Mouse (Mus musculus) heart, embryonic 12.5 days (tissue): Measurements from ENCODE around the gene Rnf123. TPM values are rescaled to one million over a fixed set of nuclear protein-coding genes. Genes with fewer than 3 reads are reported as not detected.
A peak's percentile ranks its signal among the peaks of the same experiment; 100 is the strongest.

Experiments used
- ATAC-seq: fragments of 200-750 bp; cut with Nextera tagmentation; 2 replicates; pipeline ENCODE4 v1.8.0; 2017; ENCODE audit warnings: moderate TSS enrichment, moderate library complexity; ENCODE audit not compliant: insufficient number of reproducible peaks, low FRiP score
- H3K27ac ChIP-seq: fragments of 300-500 bp; sonication (generic); 2 replicates; pipeline ENCODE4 v1.5.1; 2016; ENCODE audit warnings: mild to moderate bottlenecking, moderate library complexity; ENCODE audit not compliant: poor library complexity, severe bottlenecking
- H3K27me3 ChIP-seq: fragments of 300-500 bp; sonication (generic); replicated peaks from 2 replicates; pipeline ENCODE4 v1.6.1; 2016; ENCODE audit warnings: mild to moderate bottlenecking, moderate library complexity
- H3K36me3 ChIP-seq: fragments of 300-500 bp; sonication (generic); 2 replicates; pipeline ENCODE4 v1.6.1; 2016; ENCODE audit warnings: mild to moderate bottlenecking, moderate library complexity
- H3K4me1 ChIP-seq: fragments of 300-500 bp; sonication (generic); replicated peaks from 2 replicates; pipeline ENCODE4 v1.6.1; 2016; ENCODE audit warnings: mild to moderate bottlenecking
- H3K4me2 ChIP-seq: fragments of 300-500 bp; sonication (generic); 2 replicates; pipeline ENCODE4 v1.6.1; 2016; ENCODE audit warnings: mild to moderate bottlenecking, moderate library complexity
- H3K4me3 ChIP-seq: fragments of 300-500 bp; sonication (generic); 2 replicates; pipeline ENCODE4 v1.5.1; 2016; ENCODE audit warnings: mild to moderate bottlenecking
- H3K9ac ChIP-seq: fragments of 300-500 bp; sonication (generic); 2 replicates; pipeline ENCODE4 v1.6.1; 2016; ENCODE audit warnings: mild to moderate bottlenecking, moderate library complexity
- H3K9me3 ChIP-seq: fragments of 300-500 bp; sonication (generic); replicated peaks from 2 replicates; pipeline ENCODE4 v1.6.1; 2016; ENCODE audit warnings: mild to moderate bottlenecking, moderate library complexity
- WGBS: fragments of 180-500 bp; shearing (Covaris S2); methylation state at CpG from one replicate; pipeline ENCODE4 v1.1.7; 2016; 5-methylcytosine and 5-hydroxymethylcytosine counted together
- polyA plus RNA-seq: library from polyadenylated mRNA; unstranded; fragments of >200 nt; fragmentation: Nextera tagmentation; extraction: Ambion mirVana; gene quantifications from 2 replicates; pipeline ENCODE4 v1.2.1, GENCODE M21; 2016

Gene Rnf123
- polyA plus RNA-seq, 1 experiment from 2014 or later, result 32.8 TPM

DNA sequence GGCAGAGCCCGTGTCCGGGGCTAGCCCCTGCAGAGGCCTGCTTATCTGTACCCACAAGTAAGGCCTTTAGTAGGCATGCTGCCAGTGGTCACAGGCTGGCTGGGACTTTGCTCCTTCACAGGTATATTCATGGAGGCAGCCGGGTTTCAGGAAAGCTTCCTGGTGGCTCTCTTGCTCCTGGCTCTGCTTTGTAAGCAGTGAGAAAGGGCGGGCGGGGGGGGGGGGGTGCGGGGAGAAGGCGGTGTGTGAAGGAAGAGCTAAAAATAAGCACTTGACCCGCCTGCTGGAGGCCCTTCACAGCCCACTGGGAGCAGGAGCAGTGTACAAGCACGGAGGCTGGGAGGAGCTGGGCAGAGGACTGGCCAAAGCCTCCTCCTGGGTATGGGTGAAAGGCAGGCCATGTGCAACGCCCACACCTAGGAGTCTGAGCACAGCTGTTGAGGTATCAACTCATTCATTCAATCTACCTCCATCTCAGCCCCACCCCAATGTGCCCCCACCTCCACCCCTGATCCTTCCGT is 36.8 kb upstream of the Rnf123 start:
- Histone ChIP-seq H3K4me2 (peak overlapping the region; percentile 39), H3K4me3 (no peak overlapping the region), H3K9me3 (no peaks in the 10 kb centered on the region), H3K9ac (no peak overlapping the region), H3K4me1 (peaks cover 23% of the 10 kb centered on the region), H3K36me3 (no peaks in the 10 kb centered on the region), H3K27ac (peak overlapping the region; percentile 90), H3K27me3 (peaks cover 15% of the 10 kb centered on the region)
- ATAC-seq, result peak; percentile 79
- WGBS, result 27% methylated on average over 7 of the region's 11 CpGs

- Histone ChIP-seq H3K4me3 (no peak overlapping the region), H3K27me3 (peaks cover 41% of the 10 kb centered on the region), H3K9me3 (no peaks in the 10 kb centered on the region), H3K4me2 (no peak overlapping the region), H3K36me3 (no peaks in the 10 kb centered on the region), H3K27ac (no peak overlapping the region), H3K4me1 (peaks cover 23% of the 10 kb centered on the region), H3K9ac (no peak overlapping the region)
- ATAC-seq, result no peak
- WGBS, result 57% methylated on average over 4 of the region's 4 CpGs
These were observed 34.0 kb upstream of the Rnf123 start for GRCm38 (mm10) chr9:108117143-108117542.

GRCm38 (mm10) chr9:108115290-108116077 is 32.3 kb upstream of the Rnf123 start:
- H3K4me3 ChIP-seq, result no peak overlapping the region
- ATAC-seq, result no peak
- peaks cover 41% of the 10 kb centered on the region for H3K27me3 ChIP-seq
- peak overlapping the region; percentile 17; the same call in 1 of the 2 replicates for H3K4me2 ChIP-seq
- no peak overlapping the region for H3K9ac ChIP-seq
- H3K27ac ChIP-seq, result no peak overlapping the region
- H3K36me3 ChIP-seq, result no peaks in the 10 kb centered on the region
- H3K4me1 ChIP-seq, result peaks cover 30% of the 10 kb centered on the region
- H3K9me3 ChIP-seq, result no peaks in the 10 kb centered on the region
- WGBS, result 65% methylated on average over 43 of the region's 43 CpGs

DNA sequence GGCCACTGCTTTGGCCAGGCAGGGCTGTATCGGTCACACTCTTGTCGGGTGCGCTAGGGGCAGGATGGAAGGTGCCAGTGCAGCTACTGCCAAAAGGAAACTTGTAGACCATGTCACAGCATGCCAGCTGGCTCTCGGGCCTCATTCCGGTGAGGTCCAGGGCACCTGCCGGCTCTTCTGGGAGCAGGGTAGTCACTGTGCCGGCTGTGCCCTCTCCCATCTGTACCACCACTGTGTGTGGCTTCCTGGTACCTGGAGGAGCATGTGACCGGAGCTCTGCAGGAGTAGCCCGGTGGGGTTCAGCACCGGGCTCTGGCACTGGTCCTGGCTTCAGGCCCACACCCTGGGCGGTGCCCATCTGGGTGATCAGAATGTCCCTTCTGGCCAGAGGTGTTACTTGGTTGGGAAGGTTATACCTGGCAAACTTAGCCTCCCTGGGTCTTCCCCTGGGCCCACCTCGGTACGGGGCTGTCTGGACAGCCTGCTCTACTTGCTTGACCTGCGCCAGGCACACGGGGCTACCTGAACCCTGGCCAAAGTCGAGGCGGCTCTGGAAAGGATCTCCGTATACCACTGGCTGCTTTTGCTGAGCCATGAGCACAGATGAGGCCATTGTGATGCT is 29.7 kb upstream of the Rnf123 start:
- 92% methylated on average over 18 of the region's 18 CpGs for WGBS
- H3K9me3 ChIP-seq, result no peaks in the 10 kb centered on the region
- H3K27ac ChIP-seq, result no peak overlapping the region
- no peak overlapping the region for H3K9ac ChIP-seq
- ATAC-seq, result no peak
- no peak overlapping the region for H3K4me2 ChIP-seq
- H3K4me1 ChIP-seq, result peaks cover 36% of the 10 kb centered on the region
- peaks cover 41% of the 10 kb centered on the region for H3K27me3 ChIP-seq
- H3K36me3 ChIP-seq, result no peaks in the 10 kb centered on the region
- no peak overlapping the region for H3K4me3 ChIP-seq

DNA sequence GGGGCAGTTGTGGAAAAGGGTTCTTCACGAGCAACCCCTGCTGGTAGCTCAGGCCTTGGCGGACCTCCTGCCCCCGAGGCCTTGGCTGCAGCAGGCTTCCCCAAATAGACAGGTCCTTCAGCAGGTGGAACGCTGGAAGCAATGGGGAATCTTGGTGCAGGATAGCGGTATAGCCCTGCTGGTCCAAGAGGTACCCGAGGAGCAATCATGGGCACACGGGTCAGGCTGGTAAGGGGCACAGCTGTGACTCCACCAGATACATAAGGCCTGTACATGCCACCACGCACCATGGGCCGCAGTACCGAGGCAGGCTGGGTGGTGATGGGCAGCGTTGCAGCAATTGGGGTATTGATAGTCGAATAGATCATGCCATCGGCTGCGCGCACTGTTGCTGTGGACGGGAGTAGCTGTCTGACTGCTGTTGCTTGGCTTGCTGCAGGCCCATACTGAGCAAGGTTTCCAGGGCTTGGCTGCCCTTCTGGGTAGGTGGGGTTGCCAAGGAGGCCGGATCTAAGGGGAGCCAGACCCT is 28.5 kb upstream of the Rnf123 start:
- Histone ChIP-seq H3K36me3 (no peaks in the 10 kb centered on the region), H3K4me1 (peaks cover 41% of the 10 kb centered on the region), H3K9ac (peak overlapping the region; percentile 54), H3K4me3 (peak overlapping the region; percentile 37), H3K9me3 (no peaks in the 10 kb centered on the region), H3K27me3 (peaks cover 45% of the 10 kb centered on the region), H3K27ac (no peak overlapping the region), H3K4me2 (peak overlapping the region; percentile 73)
- ATAC-seq, result no peak
- 71% methylated on average over 17 of the region's 17 CpGs for WGBS

DNA sequence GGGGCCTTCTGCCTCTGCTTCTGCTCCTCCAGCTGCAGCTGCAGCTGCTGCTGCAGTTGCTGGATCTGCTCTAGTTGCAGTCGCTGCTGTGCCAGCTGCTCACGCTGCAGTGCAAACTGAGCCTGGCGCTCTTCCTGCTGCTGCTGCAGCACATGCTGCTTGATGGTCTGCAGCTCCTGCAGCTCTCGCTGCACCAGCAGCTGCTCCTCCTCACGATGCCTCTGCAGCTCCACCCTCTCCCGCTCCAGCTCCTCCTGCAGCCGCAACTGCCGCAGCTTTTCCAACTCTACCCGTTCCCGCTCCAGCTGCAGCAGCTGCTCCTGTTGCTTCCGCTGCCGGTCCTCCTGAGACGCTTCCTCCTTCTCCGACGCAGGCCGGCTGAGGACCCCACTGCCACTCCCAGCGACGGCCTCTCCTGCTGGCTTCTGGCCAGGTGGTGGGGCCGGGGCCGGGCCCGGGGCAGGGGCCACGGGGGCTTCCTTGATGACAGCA is 28.0 kb upstream of the Rnf123 start:
- 9% methylated on average over 22 of the region's 22 CpGs for whole genome bisulfite sequencing
- Histone ChIP-seq H3K36me3 (no peaks in the 10 kb centered on the region), H3K4me1 (peaks cover 41% of the 10 kb centered on the region), H3K9ac (peak overlapping the region; percentile 54), H3K27ac (no peak overlapping the region), H3K4me3 (peak overlapping the region; percentile 37), H3K9me3 (no peaks in the 10 kb centered on the region), H3K4me2 (peak overlapping the region; percentile 73), H3K27me3 (peaks cover 42% of the 10 kb centered on the region)
- no peak for ATAC-seq

GRCm38 (mm10) chr9:108110160-108110559 is 27.0 kb upstream of the Rnf123 start:
- WGBS, result 66% methylated on average over 16 of the region's 16 CpGs
- Histone ChIP-seq H3K27me3 (peaks cover 32% of the 10 kb centered on the region), H3K9me3 (no peaks in the 10 kb centered on the region), H3K4me3 (0 out of 2 replicates have a peak overlapping the region, but pooled peaks have one; percentile 37), H3K4me1 (peaks cover 44% of the 10 kb centered on the region), H3K4me2 (peak overlapping the region; percentile 73), H3K36me3 (no peaks in the 10 kb centered on the region), H3K27ac (no peak overlapping the region), H3K9ac (peak overlapping the region; percentile 44; the same call in 1 of the 2 replicates)
- no peak for ATAC-seq

GRCm38 (mm10) chr9:108107867-108108266 is 24.7 kb upstream of the Rnf123 start:
- peaks cover 52% of the 10 kb centered on the region for H3K4me1 ChIP-seq
- no peak overlapping the region for H3K4me3 ChIP-seq
- WGBS, result 90% methylated on average over 16 of the region's 16 CpGs
- H3K4me2 ChIP-seq, result no peak overlapping the region
- H3K9me3 ChIP-seq, result no peaks in the 10 kb centered on the region
- H3K36me3 ChIP-seq, result no peaks in the 10 kb centered on the region
- ATAC-seq, result no peak
- H3K27me3 ChIP-seq, result peaks cover 9% of the 10 kb centered on the region
- H3K27ac ChIP-seq, result no peak overlapping the region
- no peak overlapping the region for H3K9ac ChIP-seq

- H3K4me1 ChIP-seq, result peaks cover 50% of the 10 kb centered on the region
- H3K27ac ChIP-seq, result no peak overlapping the region
- no peak overlapping the region for H3K4me3 ChIP-seq
- H3K4me2 ChIP-seq, result no peak overlapping the region
- H3K9ac ChIP-seq, result no peak overlapping the region
- no peaks in the 10 kb centered on the region for H3K9me3 ChIP-seq
- peaks cover 4% of the 10 kb centered on the region; the same call in 1 of the 2 replicates for H3K27me3 ChIP-seq
- no peak for ATAC-seq
- H3K36me3 ChIP-seq, result no peaks in the 10 kb centered on the region
- WGBS, result 86% methylated on average over 23 of the region's 23 CpGs
These were observed 22.9 kb upstream of the Rnf123 start for GRCm38 (mm10) chr9:108106090-108106489.

DNA sequence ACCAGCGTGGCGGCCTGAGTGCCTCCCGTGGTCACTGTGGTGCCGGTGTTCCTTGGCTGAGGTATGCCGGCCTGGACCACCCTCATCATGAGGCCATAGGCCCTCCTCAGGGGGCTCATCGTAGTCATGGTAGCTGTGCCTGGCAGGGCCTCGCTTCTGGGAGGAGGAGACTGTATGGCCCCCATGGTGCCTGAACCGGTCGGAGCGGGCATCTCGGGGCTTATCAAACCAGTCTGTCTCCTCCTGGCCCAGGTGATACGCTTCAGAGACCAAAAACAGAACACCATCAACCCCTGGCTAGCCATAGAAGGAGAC is 22.4 kb upstream of the Rnf123 start:
- no peak overlapping the region for H3K9ac ChIP-seq
- WGBS, result 84% methylated on average over 12 of the region's 12 CpGs
- H3K4me1 ChIP-seq, result peaks cover 47% of the 10 kb centered on the region
- no peak; the same call in 1 of the 2 replicates for ATAC-seq
- no peaks in the 10 kb centered on the region for H3K36me3 ChIP-seq
- no peaks in the 10 kb centered on the region for H3K9me3 ChIP-seq
- H3K4me3 ChIP-seq, result no peak overlapping the region
- H3K27ac ChIP-seq, result no peak overlapping the region
- peak overlapping the region; percentile 42; the same call in 1 of the 2 replicates for H3K4me2 ChIP-seq
- peaks cover 4% of the 10 kb centered on the region; the same call in 1 of the 2 replicates for H3K27me3 ChIP-seq
